Mouse (Mus musculus) NIH3T3 (cell line): ENCODE data around the gene Ascl4.

ENCODE experiments used
- DNase-seq: peaks from one replicate; pipeline ENCODE4 v3.0.0-alpha.2; 2012; ENCODE audit warnings: low read depth

Ascl4 gene

DNA sequence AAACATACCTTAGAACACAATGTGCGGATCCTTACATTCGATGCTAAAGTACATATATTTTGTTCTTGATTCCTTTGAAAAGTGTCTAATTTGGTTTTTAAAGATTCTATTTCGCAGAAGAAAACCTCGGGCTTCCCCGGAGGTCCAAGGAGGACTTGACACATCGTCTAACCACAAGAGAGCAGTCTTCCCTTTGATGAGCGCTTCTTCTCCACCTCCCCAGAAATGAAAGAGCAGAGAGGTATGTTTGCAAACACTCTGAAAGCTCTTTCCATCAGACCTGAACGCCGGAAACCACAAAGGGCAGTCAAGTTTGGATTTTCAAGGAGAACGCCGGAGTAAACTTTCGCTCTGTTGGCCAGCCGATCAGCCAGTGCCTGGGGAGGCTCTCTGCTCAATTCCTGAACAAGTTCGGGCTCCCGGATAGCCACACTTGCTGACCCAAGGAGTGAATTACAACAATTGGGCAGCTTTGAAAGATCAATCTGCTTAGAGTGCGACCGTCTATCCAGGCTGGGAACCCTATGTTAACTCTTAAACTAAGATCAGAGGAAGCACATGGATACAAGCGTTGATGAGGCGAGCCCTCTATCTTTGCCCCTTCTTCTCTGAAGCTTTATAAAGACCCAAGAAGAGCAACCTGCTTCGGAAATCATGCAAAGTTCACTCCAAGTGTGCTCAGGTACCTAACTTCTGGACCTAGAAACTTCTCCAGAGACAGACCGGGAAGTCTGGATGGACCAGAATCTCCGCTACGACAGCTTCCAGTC, at the start of gene Ascl4:
TSS of gene Ascl4 (plus strand) at position 6 of the 770 bp plus-strand sequence.
- no peak for DNase-seq

DNA sequence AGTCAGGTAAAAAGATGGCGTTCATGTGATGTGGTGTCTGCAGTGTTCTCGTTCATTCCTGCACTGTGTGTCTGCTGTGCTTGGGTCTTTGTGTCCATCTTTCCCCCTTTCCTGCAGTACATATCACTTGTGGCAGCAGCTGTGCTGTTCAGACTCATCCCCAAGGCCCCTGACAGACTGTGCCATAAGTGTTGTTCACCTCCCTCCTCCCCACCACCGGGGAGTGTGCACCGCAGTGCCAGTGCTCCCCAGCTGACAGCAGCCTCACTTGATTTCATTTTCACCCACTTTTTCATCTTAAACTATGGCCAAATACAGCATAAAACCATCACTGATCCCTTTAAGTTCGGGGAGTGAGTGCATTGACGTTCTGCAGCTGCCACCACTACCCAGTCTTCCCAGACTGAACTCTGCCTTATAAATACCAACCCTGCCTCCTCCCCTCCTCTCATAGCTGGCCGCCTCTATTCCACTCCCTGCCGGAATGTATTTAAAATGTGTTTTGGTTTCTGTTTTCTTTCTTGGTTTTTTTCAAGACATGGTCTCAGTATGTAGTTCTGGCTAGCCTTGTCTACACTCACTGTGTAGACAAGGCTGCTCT, 47.5 kb upstream of the Ascl4 start:
- no peak for DNase-seq

GRCm38 (mm10) chr10:85916498-85917309, 10.8 kb upstream of the Ascl4 start, which contains the start of gene Prdm4:
Prdm4 (minus strand) TSS chr10:85917142.
- peak; percentile 99 for DNase-seq

- no peak for DNase-seq
Observed at GRCm38 (mm10) chr10:85928499-85929207, 1.2 kb downstream of the Ascl4 start.

- no peak for DNase-seq
Observed at GRCm38 (mm10) chr10:85929208-85929591, 1.7 kb downstream of the Ascl4 start.

GRCm38 (mm10) chr10:85929962-85930361, 2.5 kb downstream of the Ascl4 start:
- DNase-seq, result no peak

GRCm38 (mm10) chr10:85936280-85936965, 8.9 kb downstream of the Ascl4 start:
- DNase-seq, result no peak

GRCm38 (mm10) chr10:85948483-85949196, 21.2 kb downstream of the Ascl4 start:
- no peak for DNase-seq

DNA sequence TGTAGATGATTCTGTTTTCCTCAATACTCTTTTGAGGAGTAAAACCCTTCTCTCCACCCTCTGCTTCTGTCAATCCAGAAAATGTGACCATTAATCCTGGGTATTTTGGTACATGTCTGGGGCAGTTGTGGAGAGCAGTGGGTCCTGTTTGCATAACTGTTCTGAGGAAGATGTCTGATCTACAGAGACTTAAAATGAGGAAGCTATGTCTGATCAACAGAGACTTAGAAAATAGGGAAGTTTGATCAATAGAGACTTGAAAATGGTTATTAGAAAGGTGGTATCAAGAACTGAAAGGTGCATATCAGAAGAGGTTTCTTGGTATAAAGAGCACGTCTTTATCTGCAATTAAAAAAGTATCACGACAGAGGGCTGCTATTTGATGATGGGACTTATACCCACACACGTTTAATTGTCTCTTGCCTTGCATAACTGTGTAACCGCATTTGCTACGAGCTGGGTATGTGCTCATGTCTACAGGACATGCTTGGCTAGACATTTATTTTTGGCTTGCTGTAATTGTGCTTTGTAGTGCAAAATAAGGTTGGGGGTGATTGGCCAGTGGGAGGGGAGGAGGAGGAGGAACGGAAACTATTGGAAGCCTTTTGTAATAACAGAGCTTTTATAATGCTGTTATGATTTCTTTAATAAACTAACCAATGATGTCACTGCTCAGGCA, 24.4 kb downstream of the Ascl4 start:
- DNase-seq, result no peak

DNA sequence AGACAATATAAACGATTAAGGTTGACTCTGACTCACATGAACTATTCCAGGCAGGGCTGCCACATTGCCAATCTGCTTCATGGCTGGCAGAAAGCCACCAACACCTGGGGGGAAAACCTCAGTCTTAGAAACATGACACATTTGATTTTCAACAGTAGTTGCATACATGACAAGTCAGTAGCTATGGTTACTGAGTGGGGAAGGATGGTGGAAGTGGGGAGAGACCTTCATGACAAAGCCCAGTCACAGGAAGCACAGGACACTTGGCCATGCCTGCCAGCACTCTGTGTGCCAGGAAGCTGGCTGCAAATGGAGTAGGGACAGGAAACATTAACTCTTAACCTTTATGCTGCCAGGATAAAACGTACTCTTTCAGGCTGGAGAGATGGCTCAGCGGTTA, 25.9 kb downstream of the Ascl4 start:
- peak; percentile 16 for DNase-seq

DNA sequence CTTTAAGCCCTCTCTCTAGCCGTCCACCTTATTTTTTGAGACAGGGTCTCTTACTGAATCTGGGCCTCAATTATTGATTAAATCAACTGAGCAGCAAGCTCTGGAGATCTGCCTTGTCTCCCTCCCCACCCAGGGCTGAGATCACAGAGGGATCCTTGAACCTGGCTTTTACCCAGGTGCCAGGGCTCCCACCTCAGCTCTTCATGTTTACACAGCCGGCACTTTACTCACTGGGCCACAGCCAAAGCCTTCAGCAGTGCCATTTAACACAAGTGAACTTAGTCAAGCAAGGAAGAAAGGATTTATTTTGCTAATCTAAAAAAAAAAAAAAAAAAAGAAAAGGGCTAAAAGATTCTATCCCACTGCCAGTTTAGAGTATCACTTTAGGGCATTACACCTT, 26.9 kb downstream of the Ascl4 start:
- no peak for DNase-seq

- peak; percentile 41 for DNase-seq
Observed at GRCm38 (mm10) chr10:85956871-85957419, 29.5 kb downstream of the Ascl4 start.

DNA sequence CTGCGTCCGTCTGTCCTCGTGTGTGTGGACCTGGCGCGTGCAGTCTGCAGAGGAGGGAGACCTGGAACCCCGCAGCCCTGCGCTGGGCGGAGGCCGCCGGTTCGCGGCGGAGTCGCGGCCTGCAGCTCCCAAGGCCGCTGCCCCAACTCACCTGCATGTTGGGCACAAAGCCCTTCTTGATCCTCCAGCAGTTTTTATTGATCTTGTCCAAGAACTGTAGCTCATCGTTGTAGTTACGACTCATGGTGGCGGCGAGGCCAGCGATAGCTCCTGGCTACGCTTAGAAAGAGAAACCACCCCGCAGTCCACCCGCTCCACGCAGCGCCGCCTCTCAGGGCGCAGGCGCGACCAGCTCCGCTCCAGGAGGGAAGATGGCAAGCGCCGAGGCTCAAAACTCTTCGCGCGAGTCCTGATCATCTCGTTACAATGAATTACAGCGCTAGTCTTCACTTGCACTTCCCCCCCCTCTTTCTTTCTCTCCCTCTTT, 30.0 kb downstream of the Ascl4 start, which contains the start of gene Rtcb:
TSS of gene Rtcb (minus strand) at position 360 of the 487 bp plus-strand sequence.
- peak; percentile 99 for DNase-seq

DNA sequence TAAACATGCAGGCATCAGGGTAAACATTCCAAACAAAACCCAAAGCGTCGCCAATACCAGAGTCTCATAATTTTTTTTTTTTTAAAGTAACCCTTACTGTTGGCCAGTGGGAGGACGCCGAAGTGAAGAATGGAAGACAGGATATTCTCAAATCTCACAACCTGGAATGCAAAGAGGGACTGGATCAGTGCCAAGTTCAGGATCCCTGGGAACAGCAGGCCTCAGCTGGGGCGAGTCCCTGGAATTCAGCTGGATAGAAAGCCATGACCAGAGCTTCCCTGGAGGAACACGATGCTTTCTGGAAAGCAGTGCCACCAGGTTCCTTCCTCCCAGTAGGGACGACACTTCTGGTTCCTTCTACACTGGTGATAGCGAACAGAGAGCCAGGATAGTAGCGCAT, 35.4 kb downstream of the Ascl4 start:
- DNase-seq, result no peak

DNA sequence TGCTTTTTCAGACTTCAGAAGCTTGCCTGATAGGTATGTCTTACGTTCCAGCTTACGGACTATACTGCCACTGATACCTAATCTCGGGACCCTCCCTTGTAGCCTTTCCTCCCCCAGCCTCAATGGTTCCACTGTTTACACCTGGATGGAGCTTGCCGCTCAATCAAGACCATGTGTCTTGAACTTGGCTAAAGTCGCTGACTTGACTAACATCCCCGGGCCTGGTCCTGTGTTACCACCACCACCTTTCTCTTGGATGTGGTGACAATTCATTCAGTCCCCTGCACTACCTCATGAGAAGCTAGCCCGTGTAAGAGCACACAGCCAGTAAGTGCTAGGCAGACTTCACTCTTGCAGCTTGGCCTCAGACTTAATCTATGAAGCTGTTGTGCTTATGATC, 36.8 kb downstream of the Ascl4 start:
- no peak for DNase-seq

DNA sequence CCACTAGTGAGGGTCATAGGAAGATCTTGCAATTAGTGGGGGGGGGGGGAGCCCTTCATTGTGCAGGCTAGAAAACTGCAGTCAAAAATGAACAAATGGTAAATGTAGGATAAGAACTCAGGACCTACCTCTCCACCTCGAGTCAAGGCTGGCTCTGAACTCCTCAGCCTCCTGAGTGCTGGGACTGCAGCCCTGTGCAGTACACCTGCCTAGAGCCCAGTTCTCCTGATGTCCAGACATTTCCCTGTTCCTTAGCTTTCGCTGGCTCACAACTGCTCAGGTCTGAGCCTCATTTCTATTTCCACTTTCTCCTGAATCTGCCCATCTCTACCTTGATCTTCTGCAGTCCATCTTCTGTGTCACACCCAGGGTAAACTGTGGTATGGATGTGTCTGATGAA, 39.0 kb downstream of the Ascl4 start:
- DNase-seq, result no peak

- no peak for DNase-seq
Observed at GRCm38 (mm10) chr10:85967411-85968156, 40.1 kb downstream of the Ascl4 start.

- DNase-seq, result peak; percentile 89
Observed at GRCm38 (mm10) chr10:85968157-85968634, 40.7 kb downstream of the Ascl4 start.

DNA sequence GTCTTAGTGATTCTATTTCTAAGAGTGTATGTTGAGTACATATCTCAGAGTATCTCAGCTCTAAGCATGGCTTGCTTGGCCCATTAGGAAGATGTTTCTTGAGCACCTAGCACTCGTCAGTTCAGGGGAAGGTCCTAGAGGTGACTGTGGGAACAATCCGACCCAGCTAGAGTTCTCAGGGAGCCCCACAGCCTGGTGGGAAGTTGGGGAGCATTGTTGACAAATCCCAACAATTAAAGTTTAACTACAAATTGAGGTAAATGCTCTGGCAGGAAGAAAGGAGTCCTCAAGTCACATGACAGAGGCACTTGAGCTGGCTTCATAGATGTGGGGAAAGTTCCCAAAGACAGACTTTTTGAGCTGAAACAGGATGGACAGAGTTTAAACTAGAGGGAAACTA, 41.2 kb downstream of the Ascl4 start:
- DNase-seq, result no peak
